Mouse (Mus musculus) brain, embryonic 14.5 days (tissue): ENCODE data around the gene Selenom. TPM values are rescaled to one million over a fixed set of nuclear protein-coding genes. Genes with fewer than 3 reads are reported as not detected.

Source experiments
- DNase-seq: peaks from one replicate; pipeline ENCODE4 v3.0.0-alpha.2; 2011; ENCODE audit warnings: low read depth
- CTCF ChIP-seq: fragments of 200-500 bp; IDR thresholded peaks from 2 replicates; pipeline ENCODE4 v1.5.1; 2012; ENCODE audit warnings: inconsistent platforms, mild to moderate bottlenecking, moderate library complexity, borderline replicate concordance; ENCODE audit not compliant: insufficient read depth, insufficient read length; ENCODE audit errors: extremely low read depth
- POLR2A ChIP-seq: fragments of 200-500 bp; IDR thresholded peaks from 2 replicates; pipeline ENCODE4 v1.6.1; 2012; ENCODE audit warnings: mild to moderate bottlenecking, inconsistent platforms, borderline replicate concordance; ENCODE audit not compliant: poor library complexity, insufficient read depth, insufficient read length, severe bottlenecking; ENCODE audit errors: extremely low read depth
- polyA plus RNA-seq: library from polyadenylated mRNA; depleted of rRNA; stranded (reverse); fragments of >200 nt; gene quantifications from 2 replicates; pipeline ENCODE4 v1.2.3, GENCODE M21; 2012

Gene Selenom
- polyA plus RNA-seq, 1 experiment = 65.9 TPM

DNA sequence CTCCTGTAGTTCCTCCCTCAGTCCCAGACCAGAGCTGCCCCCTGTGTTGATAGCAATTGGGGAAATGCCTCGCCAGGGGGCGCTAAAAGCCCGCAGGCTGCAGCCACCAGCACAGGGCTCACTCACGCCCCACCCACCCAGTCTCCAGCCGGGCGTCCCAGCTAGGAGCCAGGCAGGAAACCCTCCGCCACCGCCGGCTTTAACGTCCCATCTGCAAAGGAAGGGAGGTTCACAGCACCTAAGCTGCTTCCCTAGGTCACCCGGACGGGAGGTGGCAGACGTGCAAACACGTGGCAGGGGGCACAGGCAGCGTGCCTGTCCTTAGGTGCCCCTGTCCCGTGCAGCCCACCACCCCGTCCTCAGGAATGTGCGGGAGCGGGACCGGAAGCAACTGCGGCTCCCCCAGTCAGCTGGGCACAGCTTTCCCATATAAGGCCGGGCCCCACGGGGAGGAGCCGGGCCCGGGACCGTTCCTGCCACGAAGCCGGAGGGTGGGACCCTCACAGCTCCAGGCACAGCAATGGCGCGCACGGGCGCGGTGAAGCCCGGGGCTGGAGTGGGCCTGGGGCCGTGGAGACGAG lies 21.0 kb downstream of the Selenom start:
- peak; percentile 95 for DNase-seq

GRCm38 (mm10) chr11:3536082-3536481 lies 21.6 kb downstream of the Selenom start:
- no peak for DNase-seq
- TF ChIP-seq CTCF = no peak
- TF ChIP-seq POLR2A = no peak

More for the DNA sequence above, 21.0 kb downstream of the Selenom start:
- peak; percentile 96 for TF ChIP-seq CTCF
- TF ChIP-seq POLR2A = peak; percentile 30; the same call in 1 of the 2 replicates

GRCm38 (mm10) chr11:3536745-3537333 lies 22.4 kb downstream of the Selenom start:
- no peak for DNase-seq
- TF ChIP-seq POLR2A = no peak
- TF ChIP-seq CTCF = no peak

DNA sequence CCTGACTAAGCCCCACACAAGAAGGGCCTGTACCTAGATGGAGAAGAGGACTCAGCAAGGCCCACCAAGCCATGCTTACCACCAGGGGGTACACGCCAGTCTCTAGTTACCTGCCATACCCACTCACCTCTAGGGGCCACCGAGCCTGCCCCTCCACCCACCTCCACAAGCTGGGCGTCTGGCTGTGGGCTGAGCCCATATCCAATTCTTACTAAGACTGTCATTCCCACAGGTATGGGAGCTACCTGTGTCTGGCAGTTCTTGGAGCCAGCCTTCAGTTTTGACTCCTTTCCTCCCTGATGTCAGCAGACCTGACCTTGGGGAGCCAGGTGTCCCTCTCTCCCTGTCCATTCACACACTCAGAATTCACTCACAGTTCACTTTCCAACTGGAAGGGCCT lies 23.2 kb downstream of the Selenom start:
- DNase-seq = no peak
- TF ChIP-seq POLR2A (no peak), CTCF (no peak)

DNA sequence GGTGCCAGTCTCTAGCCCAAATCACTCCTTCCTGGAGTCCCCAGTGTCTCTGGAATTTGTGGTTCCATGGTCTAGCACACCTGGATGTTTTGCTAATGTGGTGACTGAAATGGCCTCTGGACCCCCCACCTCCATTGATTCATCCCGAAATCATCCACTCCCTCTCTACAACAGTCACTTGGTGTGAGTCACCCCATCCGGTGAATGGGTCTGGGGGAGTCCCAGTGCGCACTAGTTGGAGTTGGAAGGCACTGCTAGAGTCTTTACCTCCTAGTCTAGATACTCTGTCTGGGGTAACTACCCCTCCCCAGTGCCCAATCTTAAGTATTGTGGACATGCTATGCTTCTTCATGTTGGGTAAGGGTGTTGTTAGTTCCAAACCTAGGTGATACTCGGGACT lies 23.9 kb downstream of the Selenom start:
- no peak for TF ChIP-seq POLR2A
- no peak for TF ChIP-seq CTCF
- no peak for DNase-seq

DNA sequence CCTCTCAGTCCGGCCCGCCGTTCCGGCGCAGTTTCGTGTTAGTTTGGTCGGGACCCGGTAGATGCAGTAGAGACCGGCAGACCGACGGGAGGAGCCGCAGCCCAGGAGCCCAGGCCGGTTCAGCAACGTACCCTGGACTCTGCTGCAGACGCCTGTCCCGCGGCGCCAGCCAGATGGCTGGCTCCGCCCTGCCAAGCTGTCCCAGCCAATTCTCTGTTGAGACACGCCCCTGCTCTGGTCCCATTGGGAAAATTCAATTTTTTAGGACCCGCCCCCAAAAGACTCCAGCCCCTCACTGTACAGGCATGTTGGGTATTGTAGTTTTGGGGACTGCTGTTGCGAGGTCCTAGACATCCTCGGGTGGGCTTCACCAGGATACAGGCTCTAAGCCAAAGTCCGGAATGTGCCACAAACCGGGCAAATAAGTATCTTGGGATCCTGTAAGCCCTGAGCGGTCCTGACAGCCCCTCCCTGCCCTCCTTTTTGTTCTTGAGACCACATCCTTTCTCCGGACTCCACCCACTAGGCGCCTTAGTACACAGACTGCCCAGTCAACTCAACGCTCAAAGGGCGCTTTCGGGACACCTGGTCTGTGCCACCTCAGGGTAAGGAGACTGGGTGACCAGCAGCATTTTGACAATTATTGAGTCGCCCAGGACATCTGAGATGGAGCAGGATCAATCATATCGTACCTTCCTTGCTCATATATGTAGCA lies 24.8 kb downstream of the Selenom start:
- peak; percentile 98 for DNase-seq
- peak; percentile 72; the same call in 1 of the 2 replicates for TF ChIP-seq POLR2A
- TF ChIP-seq CTCF = no peak

GRCm38 (mm10) chr11:3539826-3540196 lies 25.3 kb downstream of the Selenom start:
- no peak for TF ChIP-seq CTCF
- no peak for TF ChIP-seq POLR2A
- no peak for DNase-seq

- DNase-seq = no peak
- TF ChIP-seq CTCF = no peak
Observed at GRCm38 (mm10) chr11:3540451-3541085, 26.1 kb downstream of the Selenom start, which contains the start of gene Smtn. Gene Smtn, minus strand, starts transcription at chr11:3540612.

GRCm38 (mm10) chr11:3541932-3542331 lies 27.4 kb downstream of the Selenom start:
- DNase-seq = no peak
- TF ChIP-seq CTCF = no peak
- no peak for TF ChIP-seq POLR2A

GRCm38 (mm10) chr11:3543001-3543400 lies 28.5 kb downstream of the Selenom start:
- DNase-seq = no peak
- TF ChIP-seq CTCF (no peak), POLR2A (no peak)

- no peak; the same call in 1 of the 2 replicates for TF ChIP-seq CTCF
- no peak for TF ChIP-seq POLR2A
- no peak for DNase-seq
Observed at GRCm38 (mm10) chr11:3544409-3544808, 29.9 kb downstream of the Selenom start.

GRCm38 (mm10) chr11:3545531-3546241 lies 31.2 kb downstream of the Selenom start:
- TF ChIP-seq POLR2A (no peak), CTCF (no peak)

GRCm38 (mm10) chr11:3546242-3546562 lies 31.7 kb downstream of the Selenom start:
- TF ChIP-seq CTCF (no peak), POLR2A (no peak)
- no peak for DNase-seq

More at GRCm38 (mm10) chr11:3545531-3546241, 31.2 kb downstream of the Selenom start:
- DNase-seq = no peak
